Mouse (Mus musculus): ENCODE results near the gene Txn2. TPM values are rescaled to one million over a fixed set of nuclear protein-coding genes. Genes with fewer than 3 reads are reported as not detected.

Txn2 gene
- polyA plus RNA-seq, 1 experiment from 2014 or later = 234 TPM

- no peak for ATAC-seq
- no peak overlapping the region for H3K4me2 ChIP-seq
- no peaks in the 10 kb centered on the region for H3K4me1 ChIP-seq
- 25% methylated on average over 14 of the region's 17 CpGs for WGBS
- no peaks in the 10 kb centered on the region for H3K36me3 ChIP-seq (ENCODE audit: poor library complexity, severe bottlenecking)
- H3K9ac ChIP-seq = no peak overlapping the region
- H3K9me3 ChIP-seq (replicated peaks) = no peaks in the 10 kb centered on the region
- H3K27me3 ChIP-seq = no peaks in the 10 kb centered on the region
- H3K4me3 ChIP-seq = no peak overlapping the region
- no peak overlapping the region for H3K27ac ChIP-seq
These were observed 45.8 kb downstream of the Txn2 start for GRCm38 (mm10) chr15:77882797-77883696.

DNA sequence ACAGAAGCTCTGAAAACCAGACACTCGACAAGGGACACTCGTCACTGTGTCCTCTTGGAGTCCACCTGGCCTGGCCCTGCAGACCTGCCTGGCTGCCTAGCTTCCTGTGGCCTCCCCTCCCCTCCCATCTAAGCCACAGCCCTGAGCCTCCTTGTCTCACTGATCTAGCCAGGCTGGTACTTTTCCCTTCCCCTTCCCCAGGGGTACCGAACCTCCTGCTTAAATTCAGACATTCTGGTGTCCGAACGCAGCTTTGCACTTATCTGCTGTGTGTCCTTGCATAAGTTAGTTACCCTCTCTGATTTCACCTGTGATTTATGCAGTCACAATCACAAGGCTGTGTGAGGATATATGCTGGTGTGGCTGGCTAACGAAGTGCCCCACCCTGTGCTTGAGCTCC lies 46.5 kb downstream of the Txn2 start:
- no peak overlapping the region for H3K9ac ChIP-seq
- no peaks in the 10 kb centered on the region for H3K27me3 ChIP-seq
- no peaks in the 10 kb centered on the region for H3K9me3 ChIP-seq (replicated peaks)
- H3K4me3 ChIP-seq = no peak overlapping the region
- no peaks in the 10 kb centered on the region for H3K36me3 ChIP-seq (ENCODE audit: poor library complexity, severe bottlenecking)
- H3K27ac ChIP-seq = no peak overlapping the region
- no peak for ATAC-seq
- H3K4me2 ChIP-seq = no peak overlapping the region
- no peaks in the 10 kb centered on the region for H3K4me1 ChIP-seq
- WGBS = 72% methylated on average over 6 of the region's 6 CpGs

- no peak overlapping the region for H3K4me3 ChIP-seq
- no peak for ATAC-seq
- no peaks in the 10 kb centered on the region for H3K4me1 ChIP-seq
- H3K4me2 ChIP-seq = no peak overlapping the region
- no peak overlapping the region for H3K9ac ChIP-seq
- no peaks in the 10 kb centered on the region for H3K27me3 ChIP-seq
- 79% methylated on average over 5 of the region's 5 CpGs for WGBS
- H3K27ac ChIP-seq = no peak overlapping the region
- no peaks in the 10 kb centered on the region for H3K9me3 ChIP-seq (replicated peaks)
- H3K36me3 ChIP-seq (ENCODE audit: poor library complexity, severe bottlenecking) = no peaks in the 10 kb centered on the region
These were observed 47.1 kb downstream of the Txn2 start for GRCm38 (mm10) chr15:77881698-77882097.

DNA sequence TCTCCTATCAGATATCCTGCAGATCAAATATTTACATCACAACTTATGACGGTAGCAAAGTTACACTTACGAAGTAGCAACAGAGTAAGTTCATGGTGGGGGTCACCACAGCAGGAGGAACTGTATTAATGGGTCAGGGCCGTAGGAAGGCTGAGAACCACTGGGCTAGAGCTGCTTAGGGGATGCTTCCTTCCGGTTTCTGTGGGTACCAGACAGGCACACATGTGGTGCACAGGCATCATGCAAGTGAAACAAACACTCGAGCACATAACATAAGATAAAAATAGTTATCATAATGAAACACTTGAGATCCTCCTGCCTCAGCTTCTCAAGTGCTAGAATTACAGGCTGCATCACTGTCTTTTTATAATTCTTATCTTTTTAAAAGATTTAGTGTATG lies 48.1 kb downstream of the Txn2 start:
- Histone ChIP-seq H3K4me1 (no peaks in the 10 kb centered on the region), H3K9ac (no peak overlapping the region), H3K36me3 (ENCODE audit: poor library complexity, severe bottlenecking) (no peaks in the 10 kb centered on the region), H3K4me2 (no peak overlapping the region), H3K4me3 (no peak overlapping the region), H3K27ac (no peak overlapping the region), H3K9me3 (replicated peaks) (no peaks in the 10 kb centered on the region), H3K27me3 (no peaks in the 10 kb centered on the region)
- 88% methylated on average over 5 of the region's 5 CpGs for WGBS
- no peak for ATAC-seq

DNA sequence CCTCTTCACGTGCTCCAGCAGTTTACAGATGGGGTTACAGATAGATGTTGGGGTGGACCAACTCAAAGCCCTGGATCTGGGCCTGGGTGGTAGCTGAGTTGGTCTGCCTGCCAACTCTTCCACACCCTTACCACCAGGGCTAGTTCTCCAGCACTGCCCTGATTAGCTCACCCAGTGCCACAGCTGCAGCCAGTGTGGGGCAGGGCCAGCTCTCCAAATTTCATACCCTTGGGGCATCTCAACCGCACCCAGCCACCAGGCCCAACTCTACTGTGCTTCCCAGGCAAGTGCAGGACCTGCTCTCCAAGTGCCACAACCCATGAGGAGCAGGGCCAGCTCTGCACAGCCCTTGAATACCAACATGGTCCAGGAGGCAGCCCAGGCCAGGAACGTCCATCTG lies 49.0 kb downstream of the Txn2 start:
- no peaks in the 10 kb centered on the region for H3K27me3 ChIP-seq
- no peak overlapping the region for H3K4me3 ChIP-seq
- WGBS = 90% methylated on average over 3 of the region's 3 CpGs
- no peak overlapping the region for H3K4me2 ChIP-seq
- no peaks in the 10 kb centered on the region for H3K36me3 ChIP-seq (ENCODE audit: poor library complexity, severe bottlenecking)
- ATAC-seq = no peak
- no peaks in the 10 kb centered on the region for H3K4me1 ChIP-seq
- no peak overlapping the region for H3K27ac ChIP-seq
- H3K9ac ChIP-seq = no peak overlapping the region
- no peaks in the 10 kb centered on the region for H3K9me3 ChIP-seq (replicated peaks)

- 74% methylated on average over 2 of the region's 2 CpGs for WGBS
- H3K27me3 ChIP-seq = no peaks in the 10 kb centered on the region
- no peak overlapping the region for H3K4me3 ChIP-seq
- ATAC-seq = no peak
- no peak overlapping the region for H3K9ac ChIP-seq
- H3K9me3 ChIP-seq (replicated peaks) = no peaks in the 10 kb centered on the region
- no peaks in the 10 kb centered on the region for H3K36me3 ChIP-seq (ENCODE audit: poor library complexity, severe bottlenecking)
- H3K4me2 ChIP-seq = no peak overlapping the region
- H3K4me1 ChIP-seq = no peaks in the 10 kb centered on the region
- H3K27ac ChIP-seq = no peak overlapping the region
These were observed 51.6 kb downstream of the Txn2 start for GRCm38 (mm10) chr15:77877209-77877608.

GRCm38 (mm10) chr15:77876716-77877115 lies 52.1 kb downstream of the Txn2 start:
- ATAC-seq = no peak
- Histone ChIP-seq H3K9me3 (replicated peaks) (no peaks in the 10 kb centered on the region), H3K36me3 (ENCODE audit: poor library complexity, severe bottlenecking) (no peaks in the 10 kb centered on the region), H3K4me1 (no peaks in the 10 kb centered on the region), H3K27me3 (no peaks in the 10 kb centered on the region), H3K27ac (no peak overlapping the region), H3K9ac (no peak overlapping the region), H3K4me2 (no peak overlapping the region), H3K4me3 (no peak overlapping the region)
- 89% methylated on average over 3 of the region's 3 CpGs for WGBS

DNA sequence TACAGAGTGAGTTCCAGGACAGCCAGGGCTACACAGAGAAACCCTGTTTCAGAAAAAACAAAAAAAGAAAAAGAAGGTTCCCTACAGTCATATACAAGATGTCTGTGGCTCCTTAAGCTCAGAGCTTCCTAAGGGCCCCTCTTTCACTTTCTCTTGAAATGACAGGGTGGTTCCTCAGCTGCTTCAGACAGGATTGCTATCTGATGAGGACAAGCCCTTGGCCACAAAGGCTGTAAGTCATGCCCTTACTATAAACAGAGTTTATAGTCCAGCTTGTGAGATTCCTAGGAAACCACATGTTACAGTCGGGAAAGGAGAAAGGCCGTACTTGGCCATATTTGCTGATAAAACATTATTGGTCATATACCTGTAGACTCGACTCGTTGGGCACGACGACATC lies 52.9 kb downstream of the Txn2 start:
- Histone ChIP-seq H3K4me2 (no peak overlapping the region), H3K9ac (no peak overlapping the region), H3K4me3 (no peak overlapping the region), H3K9me3 (replicated peaks) (no peaks in the 10 kb centered on the region), H3K27ac (no peak overlapping the region), H3K4me1 (no peaks in the 10 kb centered on the region), H3K27me3 (no peaks in the 10 kb centered on the region), H3K36me3 (ENCODE audit: poor library complexity, severe bottlenecking) (no peaks in the 10 kb centered on the region)
- ATAC-seq = no peak
- WGBS = 99% methylated on average over 6 of the region's 6 CpGs

DNA sequence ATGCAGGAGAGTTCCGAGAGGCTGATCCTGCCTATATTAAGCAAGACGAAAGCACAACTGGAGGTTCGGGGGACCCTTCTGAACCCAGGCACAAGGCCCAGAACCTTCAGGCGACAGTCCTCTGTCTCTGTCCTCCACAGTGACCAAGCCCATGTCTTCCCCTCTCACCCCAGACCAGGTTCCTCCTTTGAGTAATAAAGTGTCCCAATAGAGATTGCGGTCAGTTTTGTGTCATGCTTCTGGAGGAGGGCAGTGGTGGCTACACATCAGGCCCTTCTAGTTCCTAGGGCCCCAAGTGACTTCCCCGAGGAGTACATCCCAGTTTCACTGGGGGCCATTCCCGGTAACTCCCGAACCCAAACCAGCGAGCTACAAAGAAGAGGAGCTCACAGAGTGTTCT lies 54.0 kb downstream of the Txn2 start:
- no peak for ATAC-seq
- WGBS = 93% methylated on average over 9 of the region's 9 CpGs

GRCm38 (mm10) chr15:77874310-77874709 lies 54.5 kb downstream of the Txn2 start:
- H3K4me3 ChIP-seq = no peak overlapping the region
- H3K4me2 ChIP-seq = no peak overlapping the region
- no peaks in the 10 kb centered on the region for H3K36me3 ChIP-seq (ENCODE audit: poor library complexity, severe bottlenecking)
- no peak for ATAC-seq
- no peak overlapping the region for H3K9ac ChIP-seq
- WGBS = 75% methylated on average over 4 of the region's 4 CpGs
- H3K27me3 ChIP-seq = no peaks in the 10 kb centered on the region
- H3K4me1 ChIP-seq = no peaks in the 10 kb centered on the region
- H3K9me3 ChIP-seq (replicated peaks) = no peaks in the 10 kb centered on the region
- H3K27ac ChIP-seq = no peak overlapping the region

More for the DNA sequence above, 54.0 kb downstream of the Txn2 start:
- no peak overlapping the region for H3K4me2 ChIP-seq
- no peak overlapping the region for H3K9ac ChIP-seq
- H3K4me1 ChIP-seq = no peaks in the 10 kb centered on the region
- no peak overlapping the region for H3K27ac ChIP-seq
- H3K36me3 ChIP-seq (ENCODE audit: poor library complexity, severe bottlenecking) = no peaks in the 10 kb centered on the region
- no peak overlapping the region for H3K4me3 ChIP-seq
- H3K9me3 ChIP-seq (replicated peaks) = no peaks in the 10 kb centered on the region
- no peaks in the 10 kb centered on the region for H3K27me3 ChIP-seq

DNA sequence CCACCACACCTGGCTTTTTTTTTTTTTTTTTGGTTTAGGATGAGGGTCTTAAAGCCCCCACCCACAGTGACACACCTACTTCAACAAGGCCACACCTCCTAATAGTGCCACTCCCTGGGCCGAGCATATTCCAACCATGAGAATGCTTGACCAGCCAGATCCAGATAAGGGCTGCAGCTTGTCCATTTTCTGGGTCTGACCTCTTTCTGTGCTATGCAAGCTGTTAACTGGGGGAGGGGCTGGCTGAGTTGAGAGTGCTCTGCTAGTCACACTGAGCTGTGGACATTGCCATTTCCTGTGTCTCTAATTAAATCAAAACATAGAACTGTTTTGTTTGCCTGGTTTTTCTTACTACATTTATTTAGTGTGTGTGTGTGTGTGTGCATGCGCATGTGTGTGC lies 55.2 kb downstream of the Txn2 start:
- Histone ChIP-seq H3K4me3 (no peak overlapping the region), H3K4me1 (no peaks in the 10 kb centered on the region), H3K9me3 (replicated peaks) (no peaks in the 10 kb centered on the region), H3K36me3 (ENCODE audit: poor library complexity, severe bottlenecking) (no peaks in the 10 kb centered on the region), H3K27ac (no peak overlapping the region), H3K27me3 (no peaks in the 10 kb centered on the region), H3K9ac (no peak overlapping the region), H3K4me2 (no peak overlapping the region)
- 93% methylated on average over 2 of the region's 2 CpGs for WGBS
- ATAC-seq = no peak

DNA sequence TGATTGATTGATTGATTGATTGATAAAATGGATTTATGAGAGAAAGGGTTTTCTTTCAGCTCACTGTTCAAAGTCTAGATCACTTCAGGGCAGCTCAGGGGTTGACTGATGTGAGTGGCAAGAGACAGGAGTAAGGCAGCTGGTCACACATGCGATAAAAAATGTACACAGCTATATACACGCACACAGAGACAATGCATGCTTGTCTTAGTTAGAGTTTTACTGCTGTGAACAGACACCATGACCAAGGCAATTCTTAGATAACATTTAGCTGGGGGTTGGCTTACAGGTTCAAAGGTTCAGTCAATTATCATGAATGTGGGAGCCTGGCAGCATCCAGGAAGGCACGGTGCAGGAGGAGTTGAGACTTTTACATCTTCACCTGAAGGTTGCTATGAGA lies 55.8 kb downstream of the Txn2 start:
- WGBS = 91% methylated on average over 3 of the region's 3 CpGs
- H3K9me3 ChIP-seq (replicated peaks) = no peaks in the 10 kb centered on the region

GRCm38 (mm10) chr15:77868340-77868739 lies 60.5 kb downstream of the Txn2 start:
- H3K9me3 ChIP-seq (replicated peaks) = no peaks in the 10 kb centered on the region
- H3K4me1 ChIP-seq = no peaks in the 10 kb centered on the region
- 91% methylated on average over 5 of the region's 5 CpGs for WGBS
- H3K27me3 ChIP-seq = no peaks in the 10 kb centered on the region
- ATAC-seq = no peak
- no peaks in the 10 kb centered on the region for H3K36me3 ChIP-seq (ENCODE audit: poor library complexity, severe bottlenecking)
- no peak overlapping the region for H3K27ac ChIP-seq
- H3K4me3 ChIP-seq = no peak overlapping the region
- H3K9ac ChIP-seq = no peak overlapping the region
- no peak overlapping the region for H3K4me2 ChIP-seq

More for the DNA sequence above, 55.8 kb downstream of the Txn2 start:
- Histone ChIP-seq H3K4me2 (no peak overlapping the region), H3K36me3 (ENCODE audit: poor library complexity, severe bottlenecking) (no peaks in the 10 kb centered on the region), H3K27me3 (no peaks in the 10 kb centered on the region), H3K4me3 (no peak overlapping the region), H3K27ac (no peak overlapping the region), H3K4me1 (no peaks in the 10 kb centered on the region), H3K9ac (no peak overlapping the region)
- no peak for ATAC-seq

All from forebrain, embryonic 13.5 days (tissue).